Mouse (Mus musculus): ENCODE measurements around the gene Fbxl17. TPM values are rescaled to one million over a fixed set of nuclear protein-coding genes. Genes with fewer than 3 reads are reported as not detected.

The Fbxl17 gene
- total RNA-seq, 1 experiment from 2014 or later: 17.1 TPM

GRCm38 (mm10) chr17:63245472-63245871 lies 254.3 kb downstream of the Fbxl17 start:
- ATAC-seq (ENCODE audit: extremely low read depth, insufficient number of reproducible peaks, low FRiP score, poor library complexity, severe bottlenecking): no peak

GRCm38 (mm10) chr17:63242761-63243160 lies 257.1 kb downstream of the Fbxl17 start:
- ATAC-seq (ENCODE audit: extremely low read depth, insufficient number of reproducible peaks, low FRiP score, poor library complexity, severe bottlenecking): no peak

- ATAC-seq (ENCODE audit: extremely low read depth, insufficient number of reproducible peaks, low FRiP score, poor library complexity, severe bottlenecking): no peak
These were observed 259.1 kb downstream of the Fbxl17 start for GRCm38 (mm10) chr17:63240731-63241106.

- no peak for ATAC-seq (ENCODE audit: extremely low read depth, insufficient number of reproducible peaks, low FRiP score, poor library complexity, severe bottlenecking)
These were observed 259.6 kb downstream of the Fbxl17 start for GRCm38 (mm10) chr17:63240021-63240730.

GRCm38 (mm10) chr17:63236846-63237245 lies 263.0 kb downstream of the Fbxl17 start:
- no peak for ATAC-seq (ENCODE audit: extremely low read depth, insufficient number of reproducible peaks, low FRiP score, poor library complexity, severe bottlenecking)

GRCm38 (mm10) chr17:63236221-63236620 lies 263.6 kb downstream of the Fbxl17 start:
- ATAC-seq (ENCODE audit: extremely low read depth, insufficient number of reproducible peaks, low FRiP score, poor library complexity, severe bottlenecking): no peak

- ATAC-seq (ENCODE audit: extremely low read depth, insufficient number of reproducible peaks, low FRiP score, poor library complexity, severe bottlenecking): no peak
These were observed 264.0 kb downstream of the Fbxl17 start for GRCm38 (mm10) chr17:63235821-63236220.

- ATAC-seq (ENCODE audit: extremely low read depth, insufficient number of reproducible peaks, low FRiP score, poor library complexity, severe bottlenecking): no peak
These were observed 270.7 kb downstream of the Fbxl17 start for GRCm38 (mm10) chr17:63229111-63229510.

GRCm38 (mm10) chr17:63226380-63226779 lies 273.4 kb downstream of the Fbxl17 start:
- ATAC-seq (ENCODE audit: extremely low read depth, insufficient number of reproducible peaks, low FRiP score, poor library complexity, severe bottlenecking): no peak

- ATAC-seq (ENCODE audit: extremely low read depth, insufficient number of reproducible peaks, low FRiP score, poor library complexity, severe bottlenecking): no peak
These were observed 273.9 kb downstream of the Fbxl17 start for GRCm38 (mm10) chr17:63225959-63226358.

- no peak for ATAC-seq (ENCODE audit: extremely low read depth, insufficient number of reproducible peaks, low FRiP score, poor library complexity, severe bottlenecking)
These were observed 276.1 kb downstream of the Fbxl17 start for GRCm38 (mm10) chr17:63223675-63224074.

- no peak for ATAC-seq (ENCODE audit: extremely low read depth, insufficient number of reproducible peaks, low FRiP score, poor library complexity, severe bottlenecking)
These were observed 278.2 kb downstream of the Fbxl17 start for GRCm38 (mm10) chr17:63221632-63222031.

GRCm38 (mm10) chr17:63220821-63221220 lies 279.0 kb downstream of the Fbxl17 start:
- ATAC-seq (ENCODE audit: extremely low read depth, insufficient number of reproducible peaks, low FRiP score, poor library complexity, severe bottlenecking): no peak

GRCm38 (mm10) chr17:63217016-63217415 lies 282.8 kb downstream of the Fbxl17 start:
- ATAC-seq (ENCODE audit: extremely low read depth, insufficient number of reproducible peaks, low FRiP score, poor library complexity, severe bottlenecking): no peak

- ATAC-seq (ENCODE audit: extremely low read depth, insufficient number of reproducible peaks, low FRiP score, poor library complexity, severe bottlenecking): no peak
These were observed 287.8 kb downstream of the Fbxl17 start for GRCm38 (mm10) chr17:63212018-63212417.

- ATAC-seq (ENCODE audit: extremely low read depth, insufficient number of reproducible peaks, low FRiP score, poor library complexity, severe bottlenecking): no peak
These were observed 290.7 kb downstream of the Fbxl17 start for GRCm38 (mm10) chr17:63209151-63209550.

- ATAC-seq (ENCODE audit: extremely low read depth, insufficient number of reproducible peaks, low FRiP score, poor library complexity, severe bottlenecking): no peak
These were observed 291.5 kb downstream of the Fbxl17 start for GRCm38 (mm10) chr17:63208346-63208745.

GRCm38 (mm10) chr17:63207714-63208113 lies 292.1 kb downstream of the Fbxl17 start:
- no peak for ATAC-seq (ENCODE audit: extremely low read depth, insufficient number of reproducible peaks, low FRiP score, poor library complexity, severe bottlenecking)

- ATAC-seq (ENCODE audit: extremely low read depth, insufficient number of reproducible peaks, low FRiP score, poor library complexity, severe bottlenecking): no peak
These were observed 294.5 kb downstream of the Fbxl17 start for GRCm38 (mm10) chr17:63205316-63205715.

- no peak for ATAC-seq (ENCODE audit: extremely low read depth, insufficient number of reproducible peaks, low FRiP score, poor library complexity, severe bottlenecking)
These were observed 296.1 kb downstream of the Fbxl17 start for GRCm38 (mm10) chr17:63203582-63204190.

GRCm38 (mm10) chr17:63198703-63199102 lies 301.1 kb downstream of the Fbxl17 start:
- 0 out of 2 replicates have a peak, but pooled peaks have one; percentile 23 for ATAC-seq (ENCODE audit: extremely low read depth, insufficient number of reproducible peaks, low FRiP score, poor library complexity, severe bottlenecking)

Measured in neutrophil, adult 5-6 weeks (primary cell).